In genomic region chr13:49623216-49623615, GRCm38 (mm10) we compare ENCODE assay signal across 26 mouse cellular contexts. TPM values are rescaled to one million over a fixed set of nuclear protein-coding genes. Genes with fewer than 3 reads are reported as not detected.
DNase-seq lines count a peak whose midpoint lies in the region; ATAC-seq lines count a peak whose summit lies in the region.
"Had no signal": no experiment of that assay in that cellular context is flagged by ENCODE, and none has a peak within 500 bp of the region (broad histone marks: within the 10 kb centered on the region; RNA-seq: fewer than 3 reads in every experiment).

No protein-coding gene starts in this region.

- no peak overlapping the region for H3K27ac ChIP-seq in lung, embryonic 16.5 days (ENCODE audit: low read length)
- H3K27ac ChIP-seq in midbrain, embryonic 13.5 days, result no peak overlapping the region
- H3K27ac ChIP-seq in embryonic facial prominence, embryonic 10.5 days (replicated peaks), result no peak overlapping the region
- H3K27ac ChIP-seq: embryonic facial prominence, embryonic 12.5 days; hindbrain, embryonic 10.5 days; layer of hippocampus, adult 2 months; limb, embryonic 13.5 days; midbrain, embryonic 10.5 days; stomach, embryonic 15.5 days had no signal

- H3K36me3 ChIP-seq in lung, embryonic 16.5 days (ENCODE audit: control insufficient read depth, insufficient read depth, low read length), result no peaks in the 10 kb centered on the region
- no peaks in the 10 kb centered on the region for H3K36me3 ChIP-seq in midbrain, embryonic 13.5 days
- H3K36me3 ChIP-seq in embryonic facial prominence, embryonic 10.5 days (replicated peaks), result no peaks in the 10 kb centered on the region
- H3K36me3 ChIP-seq: embryonic facial prominence, embryonic 12.5 days; hindbrain, embryonic 10.5 days; midbrain, embryonic 10.5 days; stomach, embryonic 15.5 days had no signal

- no peak overlapping the region for H3K4me2 ChIP-seq in lung, embryonic 16.5 days (ENCODE audit: low read depth, low read length)
- H3K4me2 ChIP-seq in midbrain, embryonic 13.5 days (replicated peaks), result no peak overlapping the region
- H3K4me2 ChIP-seq: embryonic facial prominence, embryonic 12.5 days; limb, embryonic 13.5 days; liver, embryonic 11.5 days; stomach, embryonic 15.5 days had no signal

- WGBS in lung, embryonic 16.5 days, result 24% methylated on average over 1 of the region's 1 CpGs
- 93% methylated on average over 1 of the region's 1 CpGs for WGBS in midbrain, embryonic 13.5 days
- 90% methylated on average over 1 of the region's 1 CpGs for WGBS in embryonic facial prominence, embryonic 10.5 days

- no peaks in the 10 kb centered on the region for H3K9me3 ChIP-seq in lung, embryonic 16.5 days (ENCODE audit: control insufficient read depth, low read length)
- H3K9me3 ChIP-seq in midbrain, embryonic 13.5 days, result no peaks in the 10 kb centered on the region
- H3K9me3 ChIP-seq in embryonic facial prominence, embryonic 10.5 days, result no peaks in the 10 kb centered on the region
- H3K9me3 ChIP-seq: embryonic facial prominence, embryonic 12.5 days; hindbrain, embryonic 10.5 days; limb, embryonic 13.5 days; midbrain, embryonic 10.5 days; stomach, embryonic 15.5 days had no signal

- ATAC-seq in lung, embryonic 16.5 days (ENCODE audit: low read depth), result peak; percentile 57; the same call in 1 of the 2 replicates
- no peak for ATAC-seq in midbrain, embryonic 13.5 days
- ATAC-seq: forebrain, embryonic 16.5 days; hindbrain, embryonic 16.5 days; midbrain, embryonic 16.5 days had no signal

- no peaks in the 10 kb centered on the region for H3K27me3 ChIP-seq in lung, embryonic 16.5 days (ENCODE audit: control insufficient read depth, insufficient read depth, low read depth, low read length)
- no peaks in the 10 kb centered on the region for H3K27me3 ChIP-seq in midbrain, embryonic 13.5 days
- H3K27me3 ChIP-seq in embryonic facial prominence, embryonic 10.5 days (replicated peaks; ENCODE audit: low read depth, poor library complexity, severe bottlenecking), result no peaks in the 10 kb centered on the region
- H3K27me3 ChIP-seq: embryonic facial prominence, embryonic 12.5 days; limb, embryonic 13.5 days; stomach, embryonic 15.5 days had no signal

- H3K4me3 ChIP-seq in lung, embryonic 16.5 days (ENCODE audit: low read length), result no peak overlapping the region
- H3K4me3 ChIP-seq in midbrain, embryonic 13.5 days (replicated peaks), result no peak overlapping the region
- H3K4me3 ChIP-seq in embryonic facial prominence, embryonic 10.5 days, result no peak overlapping the region
- H3K4me3 ChIP-seq: embryonic facial prominence, embryonic 12.5 days; hindbrain, embryonic 10.5 days; layer of hippocampus, adult 2 months; limb, embryonic 13.5 days; midbrain, embryonic 10.5 days; stomach, embryonic 15.5 days had no signal

- H3K4me1 ChIP-seq in lung, embryonic 16.5 days (replicated peaks; ENCODE audit: control insufficient read depth, insufficient read depth, low read length), result 0 out of 2 replicates have a peak, but pooled peaks cover 2% of the 10 kb centered on the region
- H3K4me1 ChIP-seq in midbrain, embryonic 13.5 days (replicated peaks), result no peaks in the 10 kb centered on the region
- H3K4me1 ChIP-seq in embryonic facial prominence, embryonic 10.5 days, result no peaks in the 10 kb centered on the region
- H3K4me1 ChIP-seq: embryonic facial prominence, embryonic 12.5 days; hindbrain, embryonic 10.5 days; limb, embryonic 13.5 days; midbrain, embryonic 10.5 days; stomach, embryonic 15.5 days had no signal

- no peak overlapping the region for H3K9ac ChIP-seq in lung, embryonic 16.5 days (ENCODE audit: low read length)
- H3K9ac ChIP-seq in midbrain, embryonic 13.5 days (replicated peaks), result no peak overlapping the region
- H3K9ac ChIP-seq: embryonic facial prominence, embryonic 12.5 days; limb, embryonic 13.5 days; stomach, embryonic 15.5 days had no signal

- DNase-seq in adrenal gland, adult 2 months, result peak; percentile 31
- no peak for DNase-seq in adrenal gland, adult 8-10 months
- no peak for DNase-seq in lung, postnatal 25 days (ENCODE audit: low spot score)
- DNase-seq in adrenal gland, postnatal 36 days, result peak; percentile 16 to 18
- no peak for DNase-seq in embryonic facial prominence, embryonic 10.5 days (ENCODE audit: low spot score)
- DNase-seq: cerebellum, adult 11 months; cerebellum, adult 9-10 months; cerebellum, postnatal 36 days; heart, postnatal 14 days; kidney, adult 2 months; kidney, postnatal 36 days; right cerebral cortex, postnatal 25 days had no signal

RNA-seq across cellular contexts. Expression of gene Ogn, which starts 15.4 kb away (rescaled TPM):
- total RNA-seq in adrenal gland, adult 2 months (2021), result 10 to 100 TPM; 60.1 to 64.3 TPM
- 2.1 and 3.2 TPM in 2 replicates for polyA plus RNA-seq in adrenal gland, adult 2 months (2012; rRNA removed)
- 10 to 100 TPM; 52.2 to 83.6 (median 61.4) TPM for total RNA-seq in adrenal gland, adult 8-10 months (2022)
- polyA plus RNA-seq in lung, embryonic 16.5 days (2015; fragmentation: Nextera tagmentation; extraction: Ambion mirVana), result 131 and 132 TPM in 2 replicates
- total RNA-seq in adrenal gland, postnatal 36 days (2021), result 10 to 100 TPM; 45.6 to 52.5 TPM
- 6.6 and 6.7 TPM in 2 replicates for polyA plus RNA-seq in midbrain, embryonic 13.5 days (2015; fragmentation: Nextera tagmentation; extraction: Ambion mirVana)
- polyA plus RNA-seq in embryonic facial prominence, embryonic 10.5 days (2016; fragmentation: Nextera tagmentation; extraction: Ambion mirVana), result 2.0 and 3.6 TPM in 2 replicates
- total RNA-seq: megakaryocyte progenitor cell, adult 5-6 weeks; neutrophil, adult 5-6 weeks had no signal

RNA-seq across cellular contexts. Expression of gene Cenpp, which starts 29.4 kb away (rescaled TPM):
- total RNA-seq in adrenal gland, adult 2 months (2021), result 1 to 10 TPM in 1 of 2 experiments, under 1 TPM in 1; 0.79 to 1.0 TPM
- 0.12 and 0.39 TPM in 2 replicates for polyA plus RNA-seq in adrenal gland, adult 2 months (2012; rRNA removed)
- 1 to 10 TPM in 2 of 4 experiments, under 1 TPM in 2; 0.58 to 1.1 (median 0.96) TPM for total RNA-seq in adrenal gland, adult 8-10 months (2022)
- polyA plus RNA-seq in lung, embryonic 16.5 days (2015; fragmentation: Nextera tagmentation; extraction: Ambion mirVana), result 33.0 and 33.2 TPM in 2 replicates
- 1 to 10 TPM; 1.2 to 2.4 TPM for total RNA-seq in adrenal gland, postnatal 36 days (2021)
- polyA plus RNA-seq in midbrain, embryonic 13.5 days (2015; fragmentation: Nextera tagmentation; extraction: Ambion mirVana), result 12.7 and 13.7 TPM in 2 replicates
- polyA plus RNA-seq in embryonic facial prominence, embryonic 10.5 days (2016; fragmentation: Nextera tagmentation; extraction: Ambion mirVana), result 34.4 and 35.2 TPM in 2 replicates

RNA-seq across cellular contexts. Expression of gene Nol8, which starts 29.7 kb away (rescaled TPM):
- total RNA-seq in adrenal gland, adult 2 months (2021), result 10 to 100 TPM; 21.7 to 33.0 TPM
- polyA plus RNA-seq in adrenal gland, adult 2 months (2012; rRNA removed), result 0.19 and 0.22 TPM in 2 replicates
- 10 to 100 TPM; 17.9 to 23.1 (median 21.0) TPM for total RNA-seq in adrenal gland, adult 8-10 months (2022)
- polyA plus RNA-seq in lung, embryonic 16.5 days (2015; fragmentation: Nextera tagmentation; extraction: Ambion mirVana), result 14.7 and 15.2 TPM in 2 replicates
- 10 to 100 TPM; 24.5 to 25.4 TPM for total RNA-seq in adrenal gland, postnatal 36 days (2021)
- polyA plus RNA-seq in midbrain, embryonic 13.5 days (2015; fragmentation: Nextera tagmentation; extraction: Ambion mirVana), result 20.5 and 23.0 TPM in 2 replicates
- polyA plus RNA-seq in embryonic facial prominence, embryonic 10.5 days (2016; fragmentation: Nextera tagmentation; extraction: Ambion mirVana), result 21.7 and 24.2 TPM in 2 replicates

RNA-seq across cellular contexts. Expression of gene Omd, which starts 41.0 kb away (rescaled TPM):
- total RNA-seq in adrenal gland, adult 2 months (2021), result 1 to 10 TPM; 5.1 to 6.2 TPM
- polyA plus RNA-seq in adrenal gland, adult 2 months (2012; rRNA removed), result 0.20 TPM in 1 of 2 replicates, not detected in the other
- total RNA-seq in adrenal gland, adult 8-10 months (2022), result 1 to 10 TPM; 3.1 to 6.9 (median 5.5) TPM
- polyA plus RNA-seq in lung, embryonic 16.5 days (2015; fragmentation: Nextera tagmentation; extraction: Ambion mirVana), result 1.8 and 2.0 TPM in 2 replicates
- total RNA-seq in adrenal gland, postnatal 36 days (2021), result 1 to 10 TPM; 4.1 to 4.4 TPM
- polyA plus RNA-seq in midbrain, embryonic 13.5 days (2015; fragmentation: Nextera tagmentation; extraction: Ambion mirVana), result 0.40 and 0.43 TPM in 2 replicates
- 1.2 TPM in 2 replicates for polyA plus RNA-seq in embryonic facial prominence, embryonic 10.5 days (2016; fragmentation: Nextera tagmentation; extraction: Ambion mirVana)
- total RNA-seq: neutrophil, adult 5-6 weeks had no signal

RNA-seq across cellular contexts. Expression of gene Iars, which starts 58.7 kb away (rescaled TPM):
- 10 to 100 TPM; 65.8 to 78.3 TPM for total RNA-seq in adrenal gland, adult 2 months (2021)
- polyA plus RNA-seq in adrenal gland, adult 2 months (2012; rRNA removed), result 6.6 and 9.3 TPM in 2 replicates
- 10 to 100 TPM; 57.4 to 85.3 (median 75.1) TPM for total RNA-seq in adrenal gland, adult 8-10 months (2022)
- 53.7 and 55.1 TPM in 2 replicates for polyA plus RNA-seq in lung, embryonic 16.5 days (2015; fragmentation: Nextera tagmentation; extraction: Ambion mirVana)
- 10 to 100 TPM; 82.4 to 91.0 TPM for total RNA-seq in adrenal gland, postnatal 36 days (2021)
- polyA plus RNA-seq in midbrain, embryonic 13.5 days (2015; fragmentation: Nextera tagmentation; extraction: Ambion mirVana), result 57.7 and 61.0 TPM in 2 replicates
- 99.9 and 114 TPM in 2 replicates for polyA plus RNA-seq in embryonic facial prominence, embryonic 10.5 days (2016; fragmentation: Nextera tagmentation; extraction: Ambion mirVana)

Comparison
In these comparisons a context has a peak if more than half of its experiments do, and no peak if none do; other contexts are left out.
1. DNase-seq: peak in adrenal gland, adult 2 months (single experiment) and adrenal gland, postnatal 36 days (2 of 2); none in adrenal gland, adult 8-10 months (single experiment), lung, postnatal 25 days (single experiment) and embryonic facial prominence, embryonic 10.5 days (single experiment).
2. RNA of gene Ogn, which starts 15.4 kb away (polyA plus RNA-seq): 131 to 132 TPM in lung, embryonic 16.5 days; 6.6 to 6.7 TPM in midbrain, embryonic 13.5 days, 2.0 to 3.6 TPM in embryonic facial prominence, embryonic 10.5 days and 2.1 to 3.2 TPM in adrenal gland, adult 2 months; every median in the first group is over 10 times any median in the second.
3. RNA of gene Nol8, which starts 29.7 kb away (polyA plus RNA-seq): 21.7 to 24.2 TPM in embryonic facial prominence, embryonic 10.5 days, 20.5 to 23.0 TPM in midbrain, embryonic 13.5 days and 14.7 to 15.2 TPM in lung, embryonic 16.5 days; 0.19 to 0.22 TPM in adrenal gland, adult 2 months; every median in the first group is over 10 times any median in the second.